Comparison of ENCODE assay signal across 8 mouse cellular contexts in the genomic region with DNA sequence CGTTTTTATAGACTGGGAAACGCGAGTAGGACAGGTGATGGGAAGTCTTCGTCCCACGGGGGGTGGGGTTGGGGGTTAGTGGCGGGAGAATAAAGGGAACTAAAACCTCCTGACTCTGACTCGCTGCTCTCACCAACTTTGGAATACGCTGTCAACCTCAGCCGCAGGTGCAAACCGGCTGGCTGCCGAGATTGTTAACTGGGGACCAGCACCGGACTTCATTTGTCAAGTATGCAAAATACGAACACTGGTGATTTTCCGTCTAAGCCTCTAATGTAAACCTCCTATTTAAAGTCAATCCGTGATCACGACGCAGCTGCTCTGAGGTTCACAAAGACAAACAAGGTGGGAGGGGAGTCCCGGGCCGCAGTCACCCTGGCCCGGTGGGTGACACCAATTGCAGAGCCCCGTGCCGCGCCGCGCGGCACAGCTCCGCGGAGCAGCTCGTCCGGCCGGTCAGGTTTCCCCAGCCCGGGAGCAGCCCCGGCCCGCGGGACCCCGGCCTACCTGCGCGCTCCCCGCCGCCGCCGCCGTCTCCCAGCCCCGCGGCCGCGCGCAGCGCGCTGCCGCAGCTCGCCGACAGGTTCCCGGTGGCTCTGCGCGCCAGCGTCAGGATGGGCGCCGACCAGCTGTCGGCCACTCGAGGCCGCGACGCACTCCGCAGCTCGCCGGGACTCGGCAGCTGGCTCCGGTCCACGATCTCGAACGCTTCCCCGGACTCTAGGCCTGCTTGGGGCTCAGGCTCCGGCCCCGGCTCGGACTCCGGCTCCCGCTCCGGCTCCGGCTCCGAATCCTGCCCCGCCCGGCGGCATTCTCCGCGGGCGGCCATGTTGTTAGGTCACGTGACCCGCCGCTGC. TPM values are rescaled to one million over a fixed set of nuclear protein-coding genes. Genes with fewer than 3 reads are reported as not detected.
A peak's percentile ranks its signal among the peaks of the same experiment; 100 is the strongest.
DNase-seq lines count a peak whose midpoint lies in the region; ATAC-seq and TF ChIP-seq lines count a peak whose summit lies in the region.

Gene Rufy1, minus strand, starts transcription at position 849 of the 857 bp plus-strand sequence.

- TF ChIP-seq POLR2A in cortical plate, adult 2 months (IDR thresholded peaks at IDR 0.05; ENCODE audit: extremely low read depth, insufficient read depth, low read length), result no peak

- H3K4me1 ChIP-seq in cortical plate, adult 2 months (ENCODE audit: control insufficient read depth, insufficient read depth, low read length), result peaks cover 5% of the 10 kb centered on the region

- DNase-seq in gastrocnemius, postnatal 10 days, result peak; percentile 88
- peak; percentile 26 for DNase-seq in hindlimb bud, embryonic 11.5 days (ENCODE audit: extremely low spot score, low read depth, low spot score)
- peak; percentile 82 for DNase-seq in left cerebral cortex, adult 2 months (ENCODE audit: extremely low spot score in 1 of 2, low spot score in 2 of 2)
- DNase-seq in right cerebral cortex, adult 18-20 months, result peak; percentile 81
- peak; percentile 87 for DNase-seq in urinary bladder, adult 2 months (ENCODE audit: low spot score)

- ATAC-seq in activated CD4-positive, CD25-positive, alpha-beta regulatory T cell, adult 4 months, result peak; percentile 76
- peak; percentile 73 for ATAC-seq in megakaryocyte, adult 5-6 weeks (ENCODE audit: poor library complexity, severe bottlenecking)

- H3K4me3 ChIP-seq in cortical plate, adult 2 months (ENCODE audit: insufficient read depth, low read length), result peak within 1 kb of the TSS; percentile 65
- peak within 1 kb of the TSS; percentile 95 for H3K4me3 ChIP-seq in left cerebral cortex, adult 2 months

- no peak for TF ChIP-seq CTCF in cortical plate, adult 2 months (IDR thresholded peaks at IDR 0.05; ENCODE audit: extremely low read depth, insufficient read depth, low read length)
- TF ChIP-seq CTCF in left cerebral cortex, adult 2 months (IDR thresholded peaks at IDR 0.05), result peak; percentile 10; the same call in 1 of the 2 replicates

- intact Hi-C loops in left cerebral cortex, adult 2 months (cut with DNase I), result loop anchor here (10.0 kb wide), 1 partner anchor 494 kb away; no protein-coding TSS in a partner anchor

- H3K27ac ChIP-seq in cortical plate, adult 2 months (ENCODE audit: insufficient read depth, low read length), result peak within 1 kb of the TSS; percentile 99
- H3K27ac ChIP-seq in left cerebral cortex, adult 2 months, result peak within 1 kb of the TSS; percentile 100

RNA-seq across cellular contexts. Expression of gene Rufy1, which starts in this region (rescaled TPM):
- 10 to 100 TPM in 1 of 2 experiments, 1 to 10 TPM in 1; 9.5 to 10.2 TPM for polyA plus RNA-seq in activated CD4-positive, CD25-positive, alpha-beta regulatory T cell, adult 4 months (2017; shearing (Covaris generic))
- polyA plus RNA-seq in cortical plate, adult 2 months (2012; rRNA removed), result 36.4 and 37.5 TPM in 2 replicates
- 10 to 100 TPM; 21.1 to 21.7 TPM for total RNA-seq in gastrocnemius, postnatal 10 days (2021)
- total RNA-seq in left cerebral cortex, adult 2 months (2021), result 10 to 100 TPM; 26.2 to 27.0 TPM
- total RNA-seq in megakaryocyte, adult 5-6 weeks (2015), result 51.2 and 53.0 TPM in 2 replicates
- total RNA-seq in megakaryocyte, adult 5-6 weeks (2017), result 81.6 and 82.2 TPM in 2 replicates
- 27.2 and 29.3 TPM in 2 replicates for polyA plus RNA-seq in urinary bladder, adult 2 months (2012; rRNA removed)

Comparison
In these comparisons a context has a peak if more than half of its experiments do, and no peak if none do; other contexts are left out.
1. Peak in every context shown above with its lines: DNase-seq, ATAC-seq, H3K4me3 ChIP-seq and H3K27ac ChIP-seq.
2. DNase-seq: peak in every context shown above with its lines; median percentile 88 in gastrocnemius, postnatal 10 days; 87 in urinary bladder, adult 2 months; 82 in left cerebral cortex, adult 2 months; 81 in right cerebral cortex, adult 18-20 months; 26 in hindlimb bud, embryonic 11.5 days.